In the genomic region with DNA sequence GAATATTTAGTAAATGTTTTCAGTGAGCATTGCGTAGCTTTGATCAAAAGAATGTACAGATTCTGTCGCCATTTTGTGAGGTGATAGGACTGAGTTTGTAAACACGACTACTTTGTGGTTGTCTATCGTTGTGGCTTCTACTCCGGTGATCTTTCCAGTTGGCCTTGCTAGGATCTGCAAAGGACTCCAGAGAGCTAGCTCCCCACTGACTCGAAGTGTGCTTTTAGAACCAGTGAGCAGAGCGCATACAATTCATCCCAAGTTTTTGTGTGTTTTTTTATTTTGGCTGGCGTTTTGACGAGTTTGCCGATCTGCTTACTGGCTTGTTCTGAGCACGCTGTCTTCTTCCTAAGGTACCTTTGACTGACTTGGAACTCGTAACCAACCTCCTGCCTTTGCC, we compare ENCODE assay signal across 10 mouse cellular contexts. TPM values are rescaled to one million over a fixed set of nuclear protein-coding genes. Genes with fewer than 3 reads are reported as not detected.
DNase-seq lines count a peak whose midpoint lies in the region; ATAC-seq and TF ChIP-seq lines count a peak whose summit lies in the region.
"Had no signal": no experiment of that assay in that cellular context is flagged by ENCODE, and none has a peak within 500 bp of the region (broad histone marks: within the 10 kb centered on the region; RNA-seq: fewer than 3 reads in every experiment).

No protein-coding gene starts in this region.

- no peaks in the 10 kb centered on the region for H3K36me3 ChIP-seq in heart, embryonic 16.5 days (ENCODE audit: control insufficient read depth, insufficient read depth)
- H3K36me3 ChIP-seq in hindbrain, embryonic 10.5 days = peaks cover under 1% of the 10 kb centered on the region; the same call in 1 of the 2 replicates
- H3K36me3 ChIP-seq in midbrain, embryonic 15.5 days (replicated peaks) = no peaks in the 10 kb centered on the region
- H3K36me3 ChIP-seq: embryonic facial prominence, embryonic 13.5 days had no signal

- H3K4me3 ChIP-seq in heart, embryonic 16.5 days (ENCODE audit: low read length) = no peak overlapping the region
- H3K4me3 ChIP-seq in cortical plate, adult 2 months (ENCODE audit: insufficient read depth, low read length) = no peak overlapping the region
- H3K4me3 ChIP-seq in hindbrain, embryonic 10.5 days = no peak overlapping the region
- no peak overlapping the region for H3K4me3 ChIP-seq in midbrain, embryonic 15.5 days

- no peak for DNase-seq in heart, postnatal 4 days
- no peak for DNase-seq in hindbrain, embryonic 10.5 days (ENCODE audit: low spot score)
- DNase-seq in spleen, postnatal 4 days (ENCODE audit: low spot score in 2 of 2) = no peak
- DNase-seq in cerebellum, adult 11-12 months = no peak
- DNase-seq in kidney, postnatal 4 days = no peak

- H3K27ac ChIP-seq in heart, embryonic 16.5 days (ENCODE audit: low read length) = peak overlapping the region; percentile 98
- H3K27ac ChIP-seq in cortical plate, adult 2 months (ENCODE audit: insufficient read depth, low read length) = peak overlapping the region; percentile 45
- H3K27ac ChIP-seq in hindbrain, embryonic 10.5 days = peak overlapping the region; percentile 96
- peak overlapping the region; percentile 89 for H3K27ac ChIP-seq in midbrain, embryonic 15.5 days
- H3K27ac ChIP-seq: embryonic facial prominence, embryonic 13.5 days had no signal

- WGBS in heart, embryonic 16.5 days = 86% methylated on average over 12 of the region's 12 CpGs
- 78% methylated on average over 12 of the region's 12 CpGs for WGBS in hindbrain, embryonic 10.5 days
- WGBS in midbrain, embryonic 15.5 days = 62% methylated on average over 12 of the region's 12 CpGs

- no peaks in the 10 kb centered on the region for H3K9me3 ChIP-seq in heart, embryonic 16.5 days (replicated peaks; ENCODE audit: control insufficient read depth, low read length)
- H3K9me3 ChIP-seq in hindbrain, embryonic 10.5 days = no peaks in the 10 kb centered on the region
- H3K9me3 ChIP-seq in midbrain, embryonic 15.5 days = no peaks in the 10 kb centered on the region
- H3K9me3 ChIP-seq: embryonic facial prominence, embryonic 13.5 days had no signal

- H3K4me1 ChIP-seq in heart, embryonic 16.5 days (ENCODE audit: control insufficient read depth, insufficient read depth, low read length) = peaks cover 32% of the 10 kb centered on the region
- H3K4me1 ChIP-seq in cortical plate, adult 2 months (ENCODE audit: control insufficient read depth, insufficient read depth, low read length) = peaks cover 4% of the 10 kb centered on the region; the same call in 1 of the 2 replicates
- H3K4me1 ChIP-seq in hindbrain, embryonic 10.5 days (replicated peaks) = peaks cover 58% of the 10 kb centered on the region
- peaks cover 24% of the 10 kb centered on the region for H3K4me1 ChIP-seq in midbrain, embryonic 15.5 days

- TF ChIP-seq CTCF in cortical plate, adult 2 months (IDR thresholded peaks at IDR 0.05; ENCODE audit: extremely low read depth, insufficient read depth, low read length) = no peak

- H3K4me2 ChIP-seq in heart, embryonic 16.5 days (ENCODE audit: low read depth, low read length) = no peak overlapping the region
- peak overlapping the region; percentile 71; the same call in 1 of the 2 replicates for H3K4me2 ChIP-seq in midbrain, embryonic 15.5 days

- H3K27me3 ChIP-seq in heart, embryonic 16.5 days (ENCODE audit: control insufficient read depth, insufficient read depth, low read length) = no peaks in the 10 kb centered on the region
- no peaks in the 10 kb centered on the region for H3K27me3 ChIP-seq in hindbrain, embryonic 10.5 days (ENCODE audit: insufficient read depth, poor library complexity, severe bottlenecking)
- H3K27me3 ChIP-seq in midbrain, embryonic 15.5 days (replicated peaks) = no peaks in the 10 kb centered on the region
- H3K27me3 ChIP-seq: embryonic facial prominence, embryonic 13.5 days had no signal

- no peak overlapping the region; the same call in 1 of the 2 replicates for H3K9ac ChIP-seq in heart, embryonic 16.5 days (ENCODE audit: low read length)
- H3K9ac ChIP-seq in midbrain, embryonic 15.5 days = no peak overlapping the region

- no peak for ATAC-seq in heart, embryonic 16.5 days (replicated peaks; ENCODE audit: extremely low read depth, insufficient read depth, low FRiP score)
- ATAC-seq in midbrain, embryonic 15.5 days (replicated peaks) = no peak
- ATAC-seq: inflammation-experienced regulatory T-cells, adult 6 months had no signal

- TF ChIP-seq POLR2A in cortical plate, adult 2 months (IDR thresholded peaks at IDR 0.05; ENCODE audit: extremely low read depth, insufficient read depth, low read length) = no peak

RNA-seq across cellular contexts. Expression of gene Qk, which starts 16.9 kb away (rescaled TPM):
- 38.1 and 39.9 TPM in 2 replicates for polyA plus RNA-seq in heart, embryonic 16.5 days (2015; fragmentation: Nextera tagmentation; extraction: Ambion mirVana)
- total RNA-seq in heart, postnatal 4 days (2021) = 100 to 1,000 TPM; 588 to 671 TPM
- 263 and 285 TPM in 2 replicates for polyA plus RNA-seq in cortical plate, adult 2 months (2012; rRNA removed)
- polyA plus RNA-seq in hindbrain, embryonic 10.5 days (2016; fragmentation: Nextera tagmentation; extraction: Ambion mirVana) = 34.6 and 41.4 TPM in 2 replicates
- polyA plus RNA-seq in midbrain, embryonic 15.5 days (2015; fragmentation: Nextera tagmentation; extraction: Ambion mirVana) = 34.5 and 39.0 TPM in 2 replicates

Comparison
In these comparisons a context has a peak if more than half of its experiments do, and no peak if none do; other contexts are left out.
1. H3K27ac ChIP-seq: peak in every context shown above with its lines; median percentile 98 in heart, embryonic 16.5 days; 96 in hindbrain, embryonic 10.5 days; 89 in midbrain, embryonic 15.5 days; 45 in cortical plate, adult 2 months.